Mouse (Mus musculus): Measurements from ENCODE around the gene Dnmbp.

DNA sequence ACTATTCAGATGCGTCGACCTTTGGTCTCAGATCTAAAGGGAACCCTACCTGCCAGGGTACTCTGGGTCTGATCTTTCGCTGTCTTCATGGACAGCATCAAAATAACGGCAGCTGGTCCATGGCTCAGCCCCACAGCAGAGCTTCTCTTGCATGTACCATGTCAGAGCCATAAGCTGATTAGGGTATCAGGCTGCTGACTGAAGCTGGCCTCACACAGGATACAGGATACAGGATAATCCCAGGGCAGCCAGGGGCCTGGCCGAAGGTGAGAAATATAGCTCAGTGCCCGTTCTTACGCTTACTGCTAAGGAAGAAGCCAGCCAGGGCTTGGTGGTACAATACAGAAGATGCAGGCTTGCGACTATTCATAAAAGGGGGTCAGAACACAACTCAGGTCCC is 4.6 kb upstream of the Dnmbp start:
- no peak for TF ChIP-seq GATA1 (IDR thresholded peaks at IDR 0.05; ENCODE audit: borderline replicate concordance, low read length)
- TF ChIP-seq FLI1 (IDR thresholded peaks at IDR 0.05; ENCODE audit: low read length), result no peak

Measured in megakaryocyte, embryonic 14.5 days (primary cell).